Mouse (Mus musculus) bone marrow, adult 2 months (tissue): ENCODE measurements around the gene Rbm18. TPM values are rescaled to one million over a fixed set of nuclear protein-coding genes. Genes with fewer than 3 reads are reported as not detected.
"Not testable (repeated sequence)": the region's sequence is repeated elsewhere in the genome, so short reads cannot be mapped to it uniquely, and the experiment has no call there.

Source experiments
- H3K27ac ChIP-seq: fragments of 200-500 bp; 2 replicates; pipeline ENCODE4 v1.5.1; 2012; ENCODE audit warnings: low read depth, mild to moderate bottlenecking, control low read depth, inconsistent platforms, low read length; ENCODE audit not compliant: control insufficient read depth, poor library complexity, insufficient read depth
- H3K4me1 ChIP-seq: fragments of 200-500 bp; 2 replicates; pipeline ENCODE4 v1.6.1; 2011; ENCODE audit warnings: low read length; ENCODE audit not compliant: control insufficient read depth, insufficient read depth
- H3K4me3 ChIP-seq: fragments of 200-500 bp; replicated peaks from 2 replicates; pipeline ENCODE3; 2011; ENCODE audit warnings: mild to moderate bottlenecking, low read depth, low read length, control low read depth; ENCODE audit not compliant: control insufficient read depth
- CTCF ChIP-seq: fragments of 200-500 bp; IDR thresholded peaks from 2 replicates; pipeline ENCODE4 v1.5.1; 2011; ENCODE audit warnings: low read length, control low read depth; ENCODE audit not compliant: control insufficient read depth, insufficient read depth
- POLR2A ChIP-seq: fragments of 200-500 bp; IDR thresholded peaks from 2 replicates; pipeline ENCODE4 v1.6.1; 2011; ENCODE audit warnings: low read depth, mild to moderate bottlenecking, control low read depth, low read length, borderline replicate concordance; ENCODE audit not compliant: control insufficient read depth
- WGBS: fragments of 180-500 bp; shearing (Covaris S2); methylation state at CpG from one replicate; pipeline ENCODE4 v1.1.7; 2018; 5-methylcytosine and 5-hydroxymethylcytosine counted together
- polyA plus RNA-seq: library from polyadenylated mRNA; stranded (reverse); fragments of >200 nt; gene quantifications from 2 replicates; pipeline ENCODE4 v1.2.4, GENCODE M21; 2011; ENCODE audit warnings: low replicate concordance; ENCODE audit not compliant: missing spikeins, insufficient read depth, insufficient read length

The Rbm18 gene
- polyA plus RNA-seq: 6.1 and 12.7 TPM in 2 replicates

GRCm38 (mm10) chr2:36136300-36136941, at the start of gene Rbm18, which contains the start of gene Mrrf:
Gene Rbm18, minus strand, starts transcription at chr2:36136773.
Gene Mrrf, plus strand, starts transcription at chr2:36136389.
- peak within 1 kb of the TSS; percentile 59 for H3K27ac ChIP-seq
- whole genome bisulfite sequencing: under 1% methylated on average over 50 of the region's 50 CpGs
- no peaks in the 10 kb centered on the region; the same call in 1 of the 2 replicates for H3K4me1 ChIP-seq
- H3K4me3 ChIP-seq: peak within 1 kb of the TSS; percentile 98
- TF ChIP-seq POLR2A (peak; percentile 61; the same call in 1 of the 2 replicates), CTCF (no peak)

GRCm38 (mm10) chr2:36184876-36185275, 48.3 kb upstream of the Rbm18 start:
- Histone ChIP-seq H3K27ac (no peak overlapping the region), H3K4me3 (no peak overlapping the region), H3K4me1 (no peaks in the 10 kb centered on the region; the same call in 1 of the 2 replicates)
- TF ChIP-seq CTCF (no peak), POLR2A (no peak)
- WGBS: 48% methylated on average over 6 of the region's 6 CpGs

- no peak overlapping the region for H3K27ac ChIP-seq
- 93% methylated on average over 2 of the region's 2 CpGs for WGBS
- no peak overlapping the region for H3K4me3 ChIP-seq
- H3K4me1 ChIP-seq: no peaks in the 10 kb centered on the region; the same call in 1 of the 2 replicates
- no peak for TF ChIP-seq CTCF
- no peak for TF ChIP-seq POLR2A
These were observed 47.6 kb upstream of the Rbm18 start for GRCm38 (mm10) chr2:36184192-36184591.

GRCm38 (mm10) chr2:36183278-36183677, 46.7 kb upstream of the Rbm18 start:
- WGBS: 53% methylated on average over 2 of the region's 2 CpGs
- TF ChIP-seq POLR2A (no peak), CTCF (no peak)
- Histone ChIP-seq H3K4me3 (no peak overlapping the region), H3K4me1 (no peaks in the 10 kb centered on the region; the same call in 1 of the 2 replicates), H3K27ac (no peak overlapping the region)

GRCm38 (mm10) chr2:36181587-36182368, 45.2 kb upstream of the Rbm18 start:
- not testable (repeated sequence) for H3K4me1 ChIP-seq, H3K27ac ChIP-seq, H3K4me3 ChIP-seq
- 88% methylated on average over 4 of the region's 4 CpGs for WGBS

GRCm38 (mm10) chr2:36179487-36179886, 42.9 kb upstream of the Rbm18 start:
- Histone ChIP-seq H3K4me1 (no peaks in the 10 kb centered on the region; the same call in 1 of the 2 replicates), H3K27ac (no peak overlapping the region), H3K4me3 (no peak overlapping the region)
- 72% methylated on average over 3 of the region's 3 CpGs for WGBS
- no peak for TF ChIP-seq POLR2A
- no peak for TF ChIP-seq CTCF

GRCm38 (mm10) chr2:36172574-36172973, 36.0 kb upstream of the Rbm18 start:
- Histone ChIP-seq H3K4me3 (no peak overlapping the region), H3K27ac (no peak overlapping the region), H3K4me1 (no peaks in the 10 kb centered on the region)
- TF ChIP-seq CTCF: no peak
- TF ChIP-seq POLR2A: no peak
- WGBS: 96% methylated on average over 3 of the region's 3 CpGs

- H3K4me1 ChIP-seq: no peaks in the 10 kb centered on the region
- H3K27ac ChIP-seq: no peak overlapping the region
- TF ChIP-seq POLR2A (no peak), CTCF (no peak)
- H3K4me3 ChIP-seq: no peak overlapping the region
- WGBS: 68% methylated on average over 4 of the region's 4 CpGs
These were observed 35.6 kb upstream of the Rbm18 start for GRCm38 (mm10) chr2:36172136-36172535.

GRCm38 (mm10) chr2:36169176-36169575, 32.6 kb upstream of the Rbm18 start:
- Histone ChIP-seq H3K4me3 (no peak overlapping the region), H3K4me1 (no peaks in the 10 kb centered on the region), H3K27ac (no peak overlapping the region)
- 81% methylated on average over 4 of the region's 4 CpGs for WGBS
- TF ChIP-seq CTCF: no peak
- TF ChIP-seq POLR2A: no peak
